Mouse (Mus musculus) natural killer cell, adult 2 months (primary cell): ENCODE results near the gene N4bp3.

Experiments used
- DNase-seq, 2 experiments: peaks; one replicate each; pipeline ENCODE4 v3.0.0; 2022; ENCODE audit warnings: low spot score in 2 of 2

Gene N4bp3

GRCm38 (mm10) chr11:51595459-51596083 lies 55.1 kb downstream of the N4bp3 start:
- DNase-seq, result no peak

DNA sequence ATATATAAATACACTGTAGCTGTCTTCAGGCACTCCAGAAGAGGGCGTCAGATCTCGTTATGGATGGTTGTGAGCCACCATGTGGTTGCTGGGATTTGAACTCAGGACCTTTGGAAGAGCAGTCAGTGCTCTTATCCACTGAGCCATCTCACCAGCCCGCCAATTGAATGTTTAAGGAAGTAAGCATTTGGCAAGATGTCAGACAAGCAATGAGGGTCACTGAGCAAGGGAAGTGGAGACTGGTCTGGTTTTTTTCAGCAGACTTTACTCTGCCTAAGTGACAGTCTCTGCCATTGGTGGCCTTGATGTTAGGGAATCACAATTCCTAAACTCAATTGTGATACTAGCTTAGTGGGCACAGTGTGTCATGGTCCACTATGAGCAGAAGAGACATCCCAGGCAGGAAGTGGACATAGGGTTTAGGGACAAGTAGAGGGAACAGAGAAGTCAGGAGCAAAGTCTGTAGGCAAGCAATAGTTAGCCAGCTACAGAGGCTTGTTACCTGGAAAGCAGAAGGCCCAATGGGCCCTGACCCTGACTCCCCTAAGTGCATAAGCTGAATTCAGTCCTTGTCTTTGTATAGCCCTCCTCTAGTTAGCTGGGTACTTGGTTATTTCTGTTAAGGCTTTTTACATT lies 55.8 kb downstream of the N4bp3 start:
- DNase-seq, result no peak

- no peak for DNase-seq
Measured at GRCm38 (mm10) chr11:51593849-51594248, 56.8 kb downstream of the N4bp3 start.

GRCm38 (mm10) chr11:51593368-51593767 lies 57.3 kb downstream of the N4bp3 start:
- DNase-seq, result no peak
